Mouse (Mus musculus): Measurements from ENCODE around the gene Emilin1.

The Emilin1 gene

GRCm38 (mm10) chr5:30925217-30925616 lies 12.0 kb downstream of the Emilin1 start:
- CTCF ChIA-PET, result interaction anchor here (1.1 kb wide), 1 partner anchor 114 kb away, joined by 5 read pairs; no protein-coding TSS in a partner anchor

GRCm38 (mm10) chr5:30926073-30926472 lies 12.9 kb downstream of the Emilin1 start:
- CTCF ChIA-PET, result no interaction called here

DNA sequence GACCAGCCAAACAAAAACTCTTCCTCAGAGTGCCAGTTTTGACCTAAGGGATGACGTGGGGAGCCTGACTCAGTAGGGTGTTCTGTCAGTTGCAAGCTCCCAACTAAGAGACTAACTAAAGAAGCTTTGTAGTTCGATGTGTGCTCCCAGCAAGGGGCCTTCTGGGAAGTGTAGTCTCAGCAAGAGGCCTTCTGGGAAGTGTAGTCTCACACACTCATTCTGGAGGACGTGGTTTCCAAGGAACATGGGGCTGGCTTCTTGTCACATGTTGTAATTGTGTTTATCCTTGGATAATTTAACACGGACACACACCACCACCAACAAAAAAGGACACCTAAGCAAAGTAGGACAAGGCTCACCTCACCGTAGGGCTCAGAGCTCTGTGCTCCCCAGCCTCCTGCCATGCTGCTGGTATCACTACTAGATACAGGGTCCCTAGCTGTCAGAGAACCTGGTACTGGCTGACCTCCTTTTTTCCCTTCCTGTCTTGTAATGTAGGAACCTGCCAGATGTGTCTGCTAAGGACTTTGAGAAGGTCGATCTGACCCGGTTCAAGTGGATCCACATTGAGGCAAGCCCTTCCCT lies 14.8 kb downstream of the Emilin1 start:
- CTCF ChIA-PET, result no interaction called here

GRCm38 (mm10) chr5:30930121-30930520 lies 16.9 kb downstream of the Emilin1 start:
- CTCF ChIA-PET, result interaction anchor here (0.6 to 1.3 kb wide), 2 partner anchors 68 to 333 kb away, joined by 3 to 4 read pairs; no protein-coding TSS in a partner anchor

DNA sequence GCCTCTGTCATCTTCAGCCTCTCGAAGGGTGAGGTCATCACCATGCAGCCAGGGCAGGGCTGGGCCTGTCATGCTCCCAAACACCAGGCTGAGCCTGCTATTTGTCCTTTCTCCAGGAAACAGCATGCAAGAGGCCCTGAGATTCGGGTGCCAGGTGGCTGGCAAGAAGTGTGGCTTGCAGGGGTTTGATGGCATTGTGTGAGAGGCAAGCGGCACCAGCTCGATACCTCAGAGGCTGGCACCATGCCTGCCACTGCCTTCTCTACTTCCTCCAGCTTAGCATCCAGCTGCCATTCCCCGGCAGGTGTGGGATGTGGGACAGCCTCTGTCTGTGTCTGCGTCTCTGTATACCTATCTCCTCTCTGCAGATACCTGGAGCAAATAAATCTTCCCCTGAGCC lies 17.6 kb downstream of the Emilin1 start:
- CTCF ChIA-PET, result no interaction called here

DNA sequence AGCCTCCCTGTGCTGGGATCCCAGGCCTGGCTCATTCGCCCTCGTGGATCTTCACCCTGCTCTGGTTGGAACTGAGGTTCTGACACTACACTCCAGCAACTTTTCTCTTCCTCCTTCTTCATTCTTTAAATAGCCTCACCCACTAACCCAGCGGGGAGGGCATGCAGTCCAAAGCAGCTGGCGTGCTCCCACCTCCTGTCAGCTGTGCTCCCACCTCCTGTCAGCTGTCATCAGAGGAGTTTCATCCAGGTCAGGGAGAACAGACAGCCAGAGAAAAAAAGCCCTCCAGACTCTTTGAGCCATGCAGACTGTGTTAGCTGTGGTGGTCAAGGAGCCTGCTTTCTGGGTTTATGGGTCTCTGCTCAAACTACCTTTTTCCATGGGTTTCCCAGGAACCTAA lies 18.2 kb downstream of the Emilin1 start:
- CTCF ChIA-PET, result no interaction called here

- CTCF ChIA-PET, result no interaction called here
Observed at GRCm38 (mm10) chr5:30933705-30934104, 20.5 kb downstream of the Emilin1 start.

DNA sequence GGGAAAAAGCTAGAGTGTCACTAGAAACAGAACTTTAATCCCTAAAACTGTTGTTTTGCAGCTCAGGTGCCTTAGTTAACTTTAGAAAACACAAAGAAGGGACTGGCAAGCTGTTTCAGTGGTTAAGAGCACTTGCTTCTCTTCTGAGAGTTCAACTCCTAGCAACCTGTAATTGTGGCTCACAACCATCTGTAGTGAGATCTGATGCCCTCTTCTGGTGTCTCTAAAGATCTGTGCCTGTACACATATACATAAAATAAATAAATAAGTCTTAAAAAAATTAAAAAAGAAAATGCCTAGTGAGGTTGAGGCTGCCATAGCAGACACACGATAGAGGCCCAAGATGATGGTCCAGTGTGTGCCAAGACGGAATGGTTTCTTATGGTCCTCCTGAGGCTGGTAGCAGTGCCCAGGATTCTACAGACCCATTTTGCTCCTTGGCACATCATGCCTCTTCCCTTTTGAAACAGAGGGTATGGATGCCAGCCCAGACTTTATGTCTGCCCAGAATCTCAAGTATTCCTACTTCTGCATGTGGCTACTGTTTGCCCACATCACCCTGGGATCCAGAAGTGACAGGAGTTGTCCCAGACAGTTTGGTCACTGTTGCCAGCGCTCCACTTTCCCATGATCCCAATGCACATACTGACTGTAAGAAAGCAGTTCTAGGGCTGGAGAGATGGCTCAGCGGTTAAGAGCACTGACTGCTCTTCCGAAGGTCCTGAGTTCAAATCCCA lies 21.7 kb downstream of the Emilin1 start:
- CTCF ChIA-PET, result no interaction called here

GRCm38 (mm10) chr5:30943004-30943403 lies 29.8 kb downstream of the Emilin1 start:
- CTCF ChIA-PET, result no interaction called here

DNA sequence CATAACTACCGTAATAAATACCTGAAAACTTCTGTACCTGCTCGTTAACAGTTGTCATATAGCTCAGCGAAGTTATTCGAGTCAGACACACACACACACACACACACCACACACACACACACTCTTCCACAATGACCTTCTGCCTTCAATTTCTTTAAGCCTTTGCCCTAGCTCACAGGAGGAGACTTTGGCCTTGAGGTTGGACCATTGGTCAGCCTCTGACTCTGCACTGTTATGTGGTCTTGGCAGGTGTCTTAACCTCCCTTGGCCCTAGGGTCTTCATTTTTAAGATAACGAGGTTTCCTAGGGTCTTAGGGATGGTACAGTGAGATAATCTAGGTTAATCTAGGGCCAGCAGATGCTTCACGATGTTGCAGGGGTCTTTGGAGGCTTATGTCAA lies 31.1 kb downstream of the Emilin1 start:
- CTCF ChIA-PET, result interaction anchor here (0.7 kb wide), 1 partner anchor 16 kb away, joined by 4 read pairs; the partner anchor contains the start of gene Preb

GRCm38 (mm10) chr5:30944956-30945781 lies 32.0 kb downstream of the Emilin1 start, which contains the start of gene Cgref1:
Gene Cgref1, minus strand, starts transcription at chr5:30945591.
- CTCF ChIA-PET, result no interaction called here

GRCm38 (mm10) chr5:30948620-30949019 lies 35.4 kb downstream of the Emilin1 start:
- CTCF ChIA-PET, result no interaction called here

GRCm38 (mm10) chr5:30949654-30950326 lies 36.6 kb downstream of the Emilin1 start:
- CTCF ChIA-PET, result interaction anchor here (0.9 to 1.1 kb wide), 3 partner anchors 9 to 48 kb away, joined by 3 to 5 read pairs (median 4); no protein-coding TSS in a partner anchor

GRCm38 (mm10) chr5:30950451-30950850 lies 37.2 kb downstream of the Emilin1 start:
- CTCF ChIA-PET, result interaction anchor here (0.9 to 1.1 kb wide), 2 partner anchors 9 to 10 kb away, joined by 3 to 4 read pairs; no protein-coding TSS in a partner anchor

DNA sequence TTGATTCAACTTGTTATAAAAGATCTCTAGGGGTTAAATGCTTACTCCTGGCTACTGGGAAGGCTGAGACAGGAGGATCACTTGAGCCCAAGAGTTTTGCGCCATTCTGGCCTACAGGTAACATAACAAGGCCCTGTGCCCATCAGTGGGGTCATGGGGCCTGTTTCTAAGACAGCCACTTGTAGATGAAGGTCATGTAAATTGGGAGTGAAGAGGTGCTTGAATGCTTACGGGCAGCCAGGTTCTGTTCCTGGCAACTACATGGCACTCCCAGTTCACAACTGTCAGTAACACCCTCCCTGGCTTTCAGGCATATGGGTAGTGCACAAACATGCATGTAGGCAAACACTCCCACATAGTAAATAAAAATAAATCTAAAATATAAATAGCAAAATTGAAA lies 37.7 kb downstream of the Emilin1 start:
- CTCF ChIA-PET, result no interaction called here

GRCm38 (mm10) chr5:30951706-30952105 lies 38.5 kb downstream of the Emilin1 start:
- CTCF ChIA-PET, result no interaction called here

- CTCF ChIA-PET, result no interaction called here
Observed at GRCm38 (mm10) chr5:30952551-30952950, 39.3 kb downstream of the Emilin1 start.

DNA sequence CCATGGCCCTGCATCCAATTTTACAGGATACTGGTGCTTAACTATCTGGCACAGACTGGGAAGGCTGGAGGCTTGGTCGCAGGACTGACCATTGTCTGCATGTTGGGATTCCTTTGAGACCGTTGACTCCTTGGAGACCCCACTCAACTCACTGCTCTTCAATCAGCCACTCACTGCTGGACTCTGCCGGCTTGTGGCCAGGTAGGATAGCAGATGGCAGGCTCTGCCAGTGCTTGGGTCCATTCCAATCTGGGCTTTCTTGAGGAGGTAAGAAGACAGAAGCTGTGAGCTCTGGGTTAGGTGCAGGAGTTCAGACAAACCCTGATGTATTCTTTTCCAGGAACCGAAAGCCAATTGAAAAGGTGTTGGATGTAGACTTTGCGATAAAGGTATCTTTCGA lies 40.9 kb downstream of the Emilin1 start:
- CTCF ChIA-PET, result no interaction called here

- CTCF ChIA-PET, result no interaction called here
Observed at GRCm38 (mm10) chr5:30954556-30954955, 41.4 kb downstream of the Emilin1 start.

DNA sequence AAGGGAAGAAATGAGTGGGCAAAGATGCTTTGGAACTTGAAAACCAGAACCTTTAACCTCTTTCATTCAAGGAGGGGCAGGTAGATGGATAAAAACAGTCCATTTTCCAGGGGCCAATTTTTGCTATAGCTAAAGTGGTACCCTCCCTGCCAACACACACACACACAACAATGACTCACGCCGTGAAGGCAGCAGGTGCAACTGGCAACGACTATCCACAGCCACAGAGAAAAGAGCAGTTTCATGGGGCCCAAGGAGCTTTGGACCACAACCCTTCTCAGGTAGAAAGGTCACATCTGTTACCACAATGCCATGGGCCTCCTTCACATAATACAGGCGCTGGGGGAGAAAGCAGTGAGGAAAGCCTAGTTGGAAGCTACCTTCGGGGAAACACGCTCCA lies 42.5 kb downstream of the Emilin1 start:
- CTCF ChIA-PET, result no interaction called here

- CTCF ChIA-PET, result no interaction called here
Observed at GRCm38 (mm10) chr5:30957891-30958290, 44.7 kb downstream of the Emilin1 start.
